Mouse (Mus musculus) limb, embryonic 12.5 days (tissue): ENCODE results near the gene Cib4. TPM values are rescaled to one million over a fixed set of nuclear protein-coding genes. Genes with fewer than 3 reads are reported as not detected.

ENCODE experiments used
- ATAC-seq: fragments of 200-750 bp; cut with Nextera tagmentation; 2 replicates; pipeline ENCODE4 v1.8.0; 2017; ENCODE audit warnings: low read depth, moderate TSS enrichment; ENCODE audit not compliant: insufficient number of reproducible peaks, insufficient read depth, low FRiP score, low TSS enrichment
- H3K27ac ChIP-seq: fragments of 300-500 bp; sonication (generic); 2 replicates; pipeline ENCODE4 v1.5.1; 2016; ENCODE audit warnings: mild to moderate bottlenecking, moderate library complexity
- H3K27me3 ChIP-seq: fragments of 300-500 bp; sonication (generic); 2 replicates; pipeline ENCODE4 v1.6.1; 2016; ENCODE audit warnings: mild to moderate bottlenecking, moderate library complexity
- H3K36me3 ChIP-seq: fragments of 300-500 bp; sonication (generic); 2 replicates; pipeline ENCODE4 v1.6.1; 2016; ENCODE audit warnings: mild to moderate bottlenecking, moderate library complexity
- H3K4me1 ChIP-seq: fragments of 300-500 bp; sonication (generic); replicated peaks from 2 replicates; pipeline ENCODE4 v1.6.1; 2016
- H3K4me2 ChIP-seq: fragments of 300-500 bp; sonication (generic); 2 replicates; pipeline ENCODE4 v1.6.1; 2016; ENCODE audit warnings: mild to moderate bottlenecking, moderate library complexity
- H3K4me3 ChIP-seq: fragments of 300-500 bp; sonication (generic); replicated peaks from 2 replicates; pipeline ENCODE4 v1.5.1; 2016; ENCODE audit warnings: mild to moderate bottlenecking
- H3K9ac ChIP-seq: fragments of 300-500 bp; sonication (generic); replicated peaks from 2 replicates; pipeline ENCODE4 v1.6.1; 2016; ENCODE audit warnings: mild to moderate bottlenecking, moderate library complexity
- H3K9me3 ChIP-seq: fragments of 300-500 bp; sonication (generic); 2 replicates; pipeline ENCODE4 v1.6.1; 2016; ENCODE audit warnings: mild to moderate bottlenecking, moderate library complexity
- WGBS: fragments of 180-500 bp; shearing (Covaris S2); methylation state at CpG from one replicate; pipeline ENCODE4 v1.1.7; 2016; 5-methylcytosine and 5-hydroxymethylcytosine counted together
- polyA plus RNA-seq: library from polyadenylated mRNA; unstranded; fragments of >200 nt; fragmentation: Nextera tagmentation; extraction: Ambion mirVana; gene quantifications from 2 replicates; pipeline ENCODE4 v1.2.1, GENCODE M21; 2016

Gene Cib4
- polyA plus RNA-seq: not detected in 2 replicates

- Histone ChIP-seq H3K4me3 (no peak within 1 kb of the TSS), H3K9me3 (no peaks in the 10 kb centered on the region), H3K27ac (no peak within 1 kb of the TSS), H3K27me3 (0 out of 2 replicates have a peak, but pooled peaks cover 4% of the 10 kb centered on the region), H3K9ac (no peak within 1 kb of the TSS), H3K36me3 (no peaks in the 10 kb centered on the region), H3K4me1 (peaks cover 4% of the 10 kb centered on the region; the same call in 1 of the 2 replicates), H3K4me2 (no peak within 1 kb of the TSS)
- WGBS: 37% methylated on average over 2 of the region's 2 CpGs
- ATAC-seq: no peak
Measured at GRCm38 (mm10) chr5:30545698-30546097, at the start of gene Cib4. Gene Cib4, minus strand, starts transcription at chr5:30545836.

- peaks cover 26% of the 10 kb centered on the region for H3K27me3 ChIP-seq
- H3K36me3 ChIP-seq: no peaks in the 10 kb centered on the region
- H3K9me3 ChIP-seq: no peaks in the 10 kb centered on the region
- H3K4me1 ChIP-seq: peaks cover 23% of the 10 kb centered on the region
- no peak overlapping the region for H3K27ac ChIP-seq
- ATAC-seq: no peak
- no peak overlapping the region for H3K9ac ChIP-seq
- no peak overlapping the region for H3K4me3 ChIP-seq
- no peak overlapping the region for H3K4me2 ChIP-seq
- WGBS: 51% methylated on average over 6 of the region's 6 CpGs
Measured at GRCm38 (mm10) chr5:30594953-30595560, 49.4 kb upstream of the Cib4 start.

- Histone ChIP-seq H3K27me3 (peaks cover 37% of the 10 kb centered on the region), H3K36me3 (no peaks in the 10 kb centered on the region), H3K4me2 (no peak overlapping the region), H3K4me3 (no peak overlapping the region), H3K27ac (no peak overlapping the region), H3K4me1 (peaks cover 27% of the 10 kb centered on the region), H3K9ac (no peak overlapping the region), H3K9me3 (no peaks in the 10 kb centered on the region)
- ATAC-seq: no peak
- WGBS: 35% methylated on average over 10 of the region's 10 CpGs
Measured at GRCm38 (mm10) chr5:30593811-30594504, 48.3 kb upstream of the Cib4 start.

GRCm38 (mm10) chr5:30593360-30593759 is 47.7 kb upstream of the Cib4 start:
- Histone ChIP-seq H3K36me3 (no peaks in the 10 kb centered on the region), H3K27ac (no peak overlapping the region), H3K4me2 (no peak overlapping the region), H3K27me3 (peaks cover 43% of the 10 kb centered on the region), H3K4me3 (no peak overlapping the region), H3K9me3 (no peaks in the 10 kb centered on the region), H3K4me1 (peaks cover 33% of the 10 kb centered on the region), H3K9ac (no peak overlapping the region)
- 83% methylated on average over 11 of the region's 11 CpGs for WGBS
- ATAC-seq: no peak

GRCm38 (mm10) chr5:30592279-30592980 is 46.8 kb upstream of the Cib4 start:
- Histone ChIP-seq H3K9ac (no peak overlapping the region), H3K36me3 (no peaks in the 10 kb centered on the region), H3K27ac (no peak overlapping the region), H3K4me3 (no peak overlapping the region), H3K4me1 (peaks cover 37% of the 10 kb centered on the region), H3K4me2 (no peak overlapping the region), H3K9me3 (no peaks in the 10 kb centered on the region), H3K27me3 (peaks cover 52% of the 10 kb centered on the region)
- WGBS: 81% methylated on average over 11 of the region's 11 CpGs
- no peak for ATAC-seq

- WGBS: 78% methylated on average over 8 of the region's 8 CpGs
- Histone ChIP-seq H3K9ac (no peak overlapping the region), H3K27me3 (peaks cover 59% of the 10 kb centered on the region), H3K36me3 (no peaks in the 10 kb centered on the region), H3K4me1 (peaks cover 37% of the 10 kb centered on the region), H3K9me3 (no peaks in the 10 kb centered on the region), H3K27ac (no peak overlapping the region), H3K4me3 (no peak overlapping the region), H3K4me2 (no peak overlapping the region)
- no peak for ATAC-seq
Measured at GRCm38 (mm10) chr5:30591786-30592185, 46.1 kb upstream of the Cib4 start.

- H3K9ac ChIP-seq: no peak overlapping the region
- 58% methylated on average over 5 of the region's 5 CpGs for WGBS
- H3K9me3 ChIP-seq: no peaks in the 10 kb centered on the region
- no peak overlapping the region for H3K27ac ChIP-seq
- H3K4me1 ChIP-seq: peaks cover 37% of the 10 kb centered on the region
- peaks cover 64% of the 10 kb centered on the region for H3K27me3 ChIP-seq
- H3K36me3 ChIP-seq: no peaks in the 10 kb centered on the region
- no peak overlapping the region for H3K4me2 ChIP-seq
- no peak for ATAC-seq
- no peak overlapping the region for H3K4me3 ChIP-seq
Measured at GRCm38 (mm10) chr5:30591205-30591731, 45.6 kb upstream of the Cib4 start.

GRCm38 (mm10) chr5:30590231-30590630 is 44.6 kb upstream of the Cib4 start:
- Histone ChIP-seq H3K4me3 (no peak overlapping the region), H3K36me3 (no peaks in the 10 kb centered on the region), H3K9ac (no peak overlapping the region), H3K4me1 (peaks cover 32% of the 10 kb centered on the region), H3K4me2 (no peak overlapping the region), H3K27me3 (peaks cover 73% of the 10 kb centered on the region), H3K9me3 (no peaks in the 10 kb centered on the region), H3K27ac (no peak overlapping the region)
- WGBS: 80% methylated on average over 5 of the region's 5 CpGs
- no peak for ATAC-seq

- Histone ChIP-seq H3K4me2 (no peak overlapping the region), H3K4me1 (peaks cover 25% of the 10 kb centered on the region), H3K36me3 (no peaks in the 10 kb centered on the region), H3K27me3 (peaks cover 76% of the 10 kb centered on the region), H3K27ac (no peak overlapping the region), H3K9ac (no peak overlapping the region), H3K4me3 (0 out of 2 replicates have a peak overlapping the region, but pooled peaks have one; percentile 45), H3K9me3 (no peaks in the 10 kb centered on the region)
- WGBS: 66% methylated on average over 3 of the region's 3 CpGs
- ATAC-seq: no peak
Measured at GRCm38 (mm10) chr5:30589546-30589945, 43.9 kb upstream of the Cib4 start.

GRCm38 (mm10) chr5:30589069-30589468 is 43.4 kb upstream of the Cib4 start:
- Histone ChIP-seq H3K4me3 (peak overlapping the region; percentile 45), H3K4me2 (peak overlapping the region; percentile 93), H3K4me1 (peaks cover 22% of the 10 kb centered on the region), H3K27ac (no peak overlapping the region), H3K9me3 (no peaks in the 10 kb centered on the region), H3K36me3 (no peaks in the 10 kb centered on the region), H3K27me3 (peaks cover 76% of the 10 kb centered on the region), H3K9ac (0 out of 2 replicates have a peak overlapping the region, but pooled peaks have one; percentile 27)
- 55% methylated on average over 4 of the region's 4 CpGs for whole genome bisulfite sequencing
- ATAC-seq: no peak
